Mouse (Mus musculus): Measurements from ENCODE around the gene Slamf9. TPM values are rescaled to one million over a fixed set of nuclear protein-coding genes. Genes with fewer than 3 reads are reported as not detected.

The Slamf9 gene
- polyA plus RNA-seq, 1 experiment from 2014 or later = 1.1 TPM

- WGBS (ENCODE audit: insufficient replicate concordance) = 66% methylated on average over 5 of the region's 5 CpGs
- H3K4me2 ChIP-seq = no peak overlapping the region
These were observed 34.1 kb downstream of the Slamf9 start for GRCm38 (mm10) chr1:172509235-172509634.

GRCm38 (mm10) chr1:172509983-172510382 lies 34.8 kb downstream of the Slamf9 start:
- 45% methylated on average over 8 of the region's 8 CpGs for WGBS (ENCODE audit: insufficient replicate concordance)
- no peak for ATAC-seq
- H3K27ac ChIP-seq = no peak overlapping the region
- no peak overlapping the region for H3K9ac ChIP-seq
- H3K27me3 ChIP-seq (replicated peaks) = no peaks in the 10 kb centered on the region
- peak overlapping the region; percentile 27 for H3K4me2 ChIP-seq
- no peaks in the 10 kb centered on the region for H3K9me3 ChIP-seq (replicated peaks)
- no peak overlapping the region for H3K4me3 ChIP-seq
- H3K36me3 ChIP-seq = peaks cover 40% of the 10 kb centered on the region
- H3K4me1 ChIP-seq = peaks cover 81% of the 10 kb centered on the region

More at GRCm38 (mm10) chr1:172509235-172509634, 34.1 kb downstream of the Slamf9 start:
- H3K9me3 ChIP-seq (replicated peaks) = no peaks in the 10 kb centered on the region
- no peak for ATAC-seq
- no peak overlapping the region for H3K27ac ChIP-seq
- peaks cover 80% of the 10 kb centered on the region for H3K4me1 ChIP-seq
- H3K27me3 ChIP-seq (replicated peaks) = no peaks in the 10 kb centered on the region
- H3K36me3 ChIP-seq = peaks cover 44% of the 10 kb centered on the region
- no peak overlapping the region for H3K4me3 ChIP-seq
- no peak overlapping the region for H3K9ac ChIP-seq

- H3K4me1 ChIP-seq = peaks cover 87% of the 10 kb centered on the region
- no peak for ATAC-seq
- peak overlapping the region; percentile 27 for H3K4me2 ChIP-seq
- peaks cover 35% of the 10 kb centered on the region for H3K36me3 ChIP-seq
- H3K9me3 ChIP-seq (replicated peaks) = no peaks in the 10 kb centered on the region
- no peak overlapping the region for H3K27ac ChIP-seq
- no peaks in the 10 kb centered on the region for H3K27me3 ChIP-seq (replicated peaks)
- H3K9ac ChIP-seq = no peak overlapping the region
- no peak overlapping the region for H3K4me3 ChIP-seq
- 49% methylated on average over 13 of the region's 13 CpGs for WGBS (ENCODE audit: insufficient replicate concordance)
These were observed 35.3 kb downstream of the Slamf9 start for GRCm38 (mm10) chr1:172510421-172510972.

- H3K36me3 ChIP-seq = peaks cover 11% of the 10 kb centered on the region
- peaks cover 7% of the 10 kb centered on the region for H3K9me3 ChIP-seq (replicated peaks)
- WGBS (ENCODE audit: insufficient replicate concordance) = 5% methylated on average over 13 of the region's 13 CpGs
- ATAC-seq = peak; percentile 45
- peak overlapping the region; percentile 71 for H3K27ac ChIP-seq
- H3K4me3 ChIP-seq = peak overlapping the region; percentile 20
- H3K4me1 ChIP-seq = peaks cover 76% of the 10 kb centered on the region
- peak overlapping the region; percentile 10; the same call in 1 of the 2 replicates for H3K9ac ChIP-seq
- H3K27me3 ChIP-seq (replicated peaks) = no peaks in the 10 kb centered on the region
- H3K4me2 ChIP-seq = peak overlapping the region; percentile 57
These were observed 37.8 kb downstream of the Slamf9 start for GRCm38 (mm10) chr1:172512962-172513361.

GRCm38 (mm10) chr1:172513525-172514212 lies 38.5 kb downstream of the Slamf9 start:
- Histone ChIP-seq H3K27me3 (replicated peaks) (no peaks in the 10 kb centered on the region), H3K4me1 (peaks cover 69% of the 10 kb centered on the region), H3K4me3 (peak overlapping the region; percentile 20; the same call in 1 of the 2 replicates), H3K9ac (0 out of 2 replicates have a peak overlapping the region, but pooled peaks have one; percentile 10), H3K36me3 (peaks cover 5% of the 10 kb centered on the region), H3K27ac (peak overlapping the region; percentile 71), H3K4me2 (peak overlapping the region; percentile 57), H3K9me3 (replicated peaks) (peaks cover 10% of the 10 kb centered on the region)
- ATAC-seq = peak; percentile 71
- 11% methylated on average over 17 of the region's 17 CpGs for WGBS (ENCODE audit: insufficient replicate concordance)

GRCm38 (mm10) chr1:172514213-172514529 lies 39.0 kb downstream of the Slamf9 start:
- Histone ChIP-seq H3K36me3 (no peaks in the 10 kb centered on the region), H3K27ac (peak overlapping the region; percentile 71), H3K9ac (no peak overlapping the region), H3K4me2 (peak overlapping the region; percentile 57), H3K4me3 (no peak overlapping the region), H3K9me3 (replicated peaks) (peaks cover 10% of the 10 kb centered on the region), H3K4me1 (peaks cover 64% of the 10 kb centered on the region), H3K27me3 (replicated peaks) (no peaks in the 10 kb centered on the region)
- no peak for ATAC-seq
- WGBS (ENCODE audit: insufficient replicate concordance) = 28% methylated on average over 4 of the region's 4 CpGs

- Histone ChIP-seq H3K9me3 (replicated peaks) (peaks cover 10% of the 10 kb centered on the region), H3K27ac (peak overlapping the region; percentile 71), H3K4me2 (peak overlapping the region; percentile 57; the same call in 1 of the 2 replicates), H3K27me3 (replicated peaks) (no peaks in the 10 kb centered on the region), H3K4me1 (peaks cover 59% of the 10 kb centered on the region), H3K9ac (no peak overlapping the region), H3K36me3 (no peaks in the 10 kb centered on the region), H3K4me3 (no peak overlapping the region)
- no peak for ATAC-seq
- WGBS (ENCODE audit: insufficient replicate concordance) = 42% methylated on average over 7 of the region's 7 CpGs
These were observed 39.6 kb downstream of the Slamf9 start for GRCm38 (mm10) chr1:172514551-172515268.

- no peak overlapping the region for H3K4me3 ChIP-seq
- no peak overlapping the region for H3K9ac ChIP-seq
- no peak overlapping the region for H3K4me2 ChIP-seq
- H3K9me3 ChIP-seq (replicated peaks) = peaks cover 10% of the 10 kb centered on the region
- ATAC-seq = no peak
- 30% methylated on average over 1 of the region's 1 CpGs for WGBS (ENCODE audit: insufficient replicate concordance)
- no peaks in the 10 kb centered on the region for H3K27me3 ChIP-seq (replicated peaks)
- peaks cover 57% of the 10 kb centered on the region for H3K4me1 ChIP-seq
- H3K36me3 ChIP-seq = no peaks in the 10 kb centered on the region
- H3K27ac ChIP-seq = peak overlapping the region; percentile 67
These were observed 40.2 kb downstream of the Slamf9 start for GRCm38 (mm10) chr1:172515396-172515795.

- H3K4me1 ChIP-seq = peaks cover 46% of the 10 kb centered on the region
- ATAC-seq = no peak
- H3K4me2 ChIP-seq = no peak overlapping the region
- no peak overlapping the region for H3K27ac ChIP-seq
- peaks cover 10% of the 10 kb centered on the region for H3K9me3 ChIP-seq (replicated peaks)
- 63% methylated on average over 4 of the region's 4 CpGs for WGBS (ENCODE audit: insufficient replicate concordance)
- no peak overlapping the region for H3K4me3 ChIP-seq
- H3K27me3 ChIP-seq (replicated peaks) = peaks cover 20% of the 10 kb centered on the region
- no peaks in the 10 kb centered on the region for H3K36me3 ChIP-seq
- no peak overlapping the region for H3K9ac ChIP-seq
These were observed 42.9 kb downstream of the Slamf9 start for GRCm38 (mm10) chr1:172518013-172518412.

- Histone ChIP-seq H3K27ac (no peak overlapping the region), H3K4me1 (peaks cover 30% of the 10 kb centered on the region), H3K4me3 (no peak overlapping the region), H3K27me3 (replicated peaks) (peaks cover 29% of the 10 kb centered on the region), H3K9ac (no peak overlapping the region), H3K4me2 (no peak overlapping the region), H3K36me3 (no peaks in the 10 kb centered on the region), H3K9me3 (replicated peaks) (peaks cover 10% of the 10 kb centered on the region)
- ATAC-seq = no peak
- 59% methylated on average over 6 of the region's 6 CpGs for WGBS (ENCODE audit: insufficient replicate concordance)
These were observed 44.5 kb downstream of the Slamf9 start for GRCm38 (mm10) chr1:172519644-172520043.

GRCm38 (mm10) chr1:172520576-172521440 lies 45.6 kb downstream of the Slamf9 start, which contains the start of gene Cfap45:
Gene Cfap45, plus strand, starts transcription at chr1:172520801.
- peak within 1 kb of the TSS; percentile 51 for H3K4me2 ChIP-seq
- H3K9me3 ChIP-seq (replicated peaks) = peaks cover 10% of the 10 kb centered on the region
- peaks cover 27% of the 10 kb centered on the region for H3K4me1 ChIP-seq
- H3K36me3 ChIP-seq = no peaks in the 10 kb centered on the region
- no peak within 1 kb of the TSS for H3K27ac ChIP-seq
- H3K4me3 ChIP-seq = peak within 1 kb of the TSS; percentile 29
- WGBS (ENCODE audit: insufficient replicate concordance) = 5% methylated on average over 28 of the region's 28 CpGs
- no peak within 1 kb of the TSS for H3K9ac ChIP-seq
- H3K27me3 ChIP-seq (replicated peaks) = peaks cover 40% of the 10 kb centered on the region
- ATAC-seq = peak; percentile 71
